Mouse (Mus musculus): Measurements from ENCODE around the gene AC140267.1. TPM values are rescaled to one million over a fixed set of nuclear protein-coding genes. Genes with fewer than 3 reads are reported as not detected.

AC140267.1 gene
- 10 to 100 TPM; 10.3 to 12.7 TPM for total RNA-seq (2021)
- long read RNA-seq, experiment 1: 0 reads
- long read RNA-seq, experiment 2: 0 reads

GRCm38 (mm10) chr15:80235535-80235934 lies at the start of gene AC140267.1:
Gene AC140267.1 (plus strand): TSS chr15:80235835.
- no peak for DNase-seq
- Histone ChIP-seq H3K4me3 (peak within 1 kb of the TSS; percentile 99), H3K27ac (peak within 1 kb of the TSS; percentile 91)
- intact Hi-C loops (cut with DNase I): loop anchor here (2.0 to 10.0 kb wide), 2 partner anchors 19 to 291 kb away; partner anchors contain the start of gene Atf4
- TF ChIP-seq CTCF (IDR thresholded peaks at IDR 0.05): no peak

- TF ChIP-seq CTCF (IDR thresholded peaks at IDR 0.05): no peak
- intact Hi-C loops (cut with DNase I): no loop called here
- no peak for DNase-seq
- Histone ChIP-seq H3K27ac (no peak overlapping the region), H3K4me3 (no peak overlapping the region)
These were observed 46.7 kb upstream of the AC140267.1 start for GRCm38 (mm10) chr15:80188927-80189326.

GRCm38 (mm10) chr15:80190075-80190474 lies 45.6 kb upstream of the AC140267.1 start:
- no peak for TF ChIP-seq CTCF (IDR thresholded peaks at IDR 0.05)
- intact Hi-C loops (cut with DNase I): no loop called here

GRCm38 (mm10) chr15:80191585-80192245 lies 43.9 kb upstream of the AC140267.1 start:
- no peak for TF ChIP-seq CTCF (IDR thresholded peaks at IDR 0.05)
- intact Hi-C loops (cut with DNase I): no loop called here
- no peak overlapping the region for H3K4me3 ChIP-seq

More at GRCm38 (mm10) chr15:80190075-80190474, 45.6 kb upstream of the AC140267.1 start:
- H3K4me3 ChIP-seq: no peak overlapping the region
- no peak overlapping the region for H3K27ac ChIP-seq
- DNase-seq: no peak

GRCm38 (mm10) chr15:80192246-80192585 lies 43.4 kb upstream of the AC140267.1 start:
- Histone ChIP-seq H3K27ac (no peak overlapping the region), H3K4me3 (no peak overlapping the region)
- intact Hi-C loops (cut with DNase I): no loop called here
- no peak for DNase-seq
- no peak for TF ChIP-seq CTCF (IDR thresholded peaks at IDR 0.05)

More at GRCm38 (mm10) chr15:80191585-80192245, 43.9 kb upstream of the AC140267.1 start:
- H3K27ac ChIP-seq: no peak overlapping the region
- no peak for DNase-seq

- DNase-seq: no peak
- H3K27ac ChIP-seq: no peak overlapping the region
- no peak overlapping the region for H3K4me3 ChIP-seq
- intact Hi-C loops (cut with DNase I): no loop called here
- no peak for TF ChIP-seq CTCF (IDR thresholded peaks at IDR 0.05)
These were observed 42.8 kb upstream of the AC140267.1 start for GRCm38 (mm10) chr15:80192847-80193246.

- TF ChIP-seq CTCF (IDR thresholded peaks at IDR 0.05): no peak
- no peak for DNase-seq
- no peak overlapping the region for H3K4me3 ChIP-seq
- H3K27ac ChIP-seq: no peak overlapping the region
- intact Hi-C loops (cut with DNase I): no loop called here
These were observed 36.1 kb upstream of the AC140267.1 start for GRCm38 (mm10) chr15:80199556-80199955.

- no peak overlapping the region for H3K27ac ChIP-seq
- no peak overlapping the region for H3K4me3 ChIP-seq
- no peak for TF ChIP-seq CTCF (IDR thresholded peaks at IDR 0.05)
- intact Hi-C loops (cut with DNase I): no loop called here
- DNase-seq: no peak
These were observed 33.4 kb upstream of the AC140267.1 start for GRCm38 (mm10) chr15:80202111-80202775.

GRCm38 (mm10) chr15:80203406-80203805 lies 32.2 kb upstream of the AC140267.1 start:
- H3K4me3 ChIP-seq: no peak overlapping the region
- H3K27ac ChIP-seq: no peak overlapping the region
- no peak for DNase-seq
- intact Hi-C loops (cut with DNase I): no loop called here
- no peak for TF ChIP-seq CTCF (IDR thresholded peaks at IDR 0.05)

- no peak overlapping the region for H3K4me3 ChIP-seq
- H3K27ac ChIP-seq: no peak overlapping the region
- intact Hi-C loops (cut with DNase I): no loop called here
- no peak for TF ChIP-seq CTCF (IDR thresholded peaks at IDR 0.05)
- DNase-seq: no peak
These were observed 29.5 kb upstream of the AC140267.1 start for GRCm38 (mm10) chr15:80206057-80206565.

- intact Hi-C loops (cut with DNase I): no loop called here
- DNase-seq: no peak
- TF ChIP-seq CTCF (IDR thresholded peaks at IDR 0.05): no peak
- Histone ChIP-seq H3K27ac (no peak overlapping the region), H3K4me3 (no peak overlapping the region)
These were observed 27.2 kb upstream of the AC140267.1 start for GRCm38 (mm10) chr15:80208446-80208845.

GRCm38 (mm10) chr15:80213688-80214087 lies 21.9 kb upstream of the AC140267.1 start:
- no peak for TF ChIP-seq CTCF (IDR thresholded peaks at IDR 0.05)
- no peak overlapping the region for H3K4me3 ChIP-seq
- intact Hi-C loops (cut with DNase I): no loop called here
- DNase-seq: no peak
- H3K27ac ChIP-seq: no peak overlapping the region

- no peak for DNase-seq
- Histone ChIP-seq H3K4me3 (no peak overlapping the region), H3K27ac (no peak overlapping the region)
- intact Hi-C loops (cut with DNase I): no loop called here
- TF ChIP-seq CTCF (IDR thresholded peaks at IDR 0.05): peak; percentile 56
These were observed 19.7 kb upstream of the AC140267.1 start for GRCm38 (mm10) chr15:80215716-80216479.
